Mouse (Mus musculus): ENCODE measurements at regions not wholly inside any gene's neighbourhood (a gene's known extent, or its start where the extent isn't known, plus 50 kb on each side); places are given as distances from the start of the nearest gene placed in this dataset.

DNA sequence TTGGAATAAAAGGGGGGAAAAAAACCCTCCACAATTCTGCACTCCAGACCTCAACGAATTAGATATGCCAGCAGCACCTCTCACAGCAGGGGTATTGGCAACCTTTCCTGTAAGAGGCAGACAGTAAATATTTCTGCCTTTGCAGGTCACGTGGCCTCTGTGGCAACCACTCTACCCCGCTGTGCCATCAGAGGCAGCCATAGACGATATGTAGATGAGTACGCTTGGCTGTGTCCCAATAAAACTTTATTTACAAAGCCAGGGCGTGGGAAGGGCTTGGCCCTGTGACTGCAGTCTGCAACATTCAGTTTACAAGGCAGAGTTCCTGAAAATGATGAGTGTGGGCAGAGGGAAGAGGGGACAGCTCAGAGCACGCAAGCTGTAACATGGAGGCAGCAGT lies 158.7 kb upstream of the Dio3 start:
- 70% methylated on average over 7 of the region's 7 CpGs for WGBS
- TF ChIP-seq CTCF (IDR thresholded peaks at IDR 0.05; ENCODE audit: control insufficient read depth, insufficient read depth, low read length) (no peak), POLR2A (IDR thresholded peaks at IDR 0.05; ENCODE audit: borderline replicate concordance, control insufficient read depth, low read depth, low read length) (no peak)

DNA sequence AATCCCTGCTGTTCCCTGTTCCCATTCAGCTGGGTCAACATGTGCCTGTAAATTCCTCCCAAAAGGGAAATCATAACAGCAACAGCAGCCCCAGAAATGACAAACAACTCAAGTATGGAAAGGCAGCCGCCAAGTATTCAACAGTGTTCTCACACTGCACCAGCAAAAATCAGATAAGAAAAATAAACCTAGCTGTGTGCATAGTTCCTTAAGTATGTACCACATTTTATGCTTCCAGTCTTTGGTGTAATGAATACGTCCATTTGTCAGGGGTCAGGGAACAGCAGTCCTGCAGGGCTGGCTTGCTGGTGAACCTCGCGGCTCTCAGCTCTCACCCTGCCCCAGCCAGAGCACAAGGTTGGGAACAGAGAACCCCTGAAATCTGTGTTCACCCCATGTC lies 155.9 kb upstream of the Dio3 start:
- 77% methylated on average over 4 of the region's 4 CpGs for WGBS
- no peak overlapping the region for H3K27ac ChIP-seq (ENCODE audit: control insufficient read depth, insufficient read depth, low read depth, low read length, poor library complexity)
- no peak overlapping the region for H3K4me3 ChIP-seq (replicated peaks; ENCODE audit: control insufficient read depth, low read depth, low read length)
- TF ChIP-seq CTCF (IDR thresholded peaks at IDR 0.05; ENCODE audit: control insufficient read depth, insufficient read depth, low read length) (no peak), POLR2A (IDR thresholded peaks at IDR 0.05; ENCODE audit: borderline replicate concordance, control insufficient read depth, low read depth, low read length) (no peak)
- H3K4me1 ChIP-seq (ENCODE audit: control insufficient read depth, insufficient read depth, low read length): no peaks in the 10 kb centered on the region

More for the DNA sequence above, 158.7 kb upstream of the Dio3 start:
- no peak overlapping the region for H3K27ac ChIP-seq (ENCODE audit: control insufficient read depth, insufficient read depth, low read depth, low read length, poor library complexity)
- no peaks in the 10 kb centered on the region for H3K4me1 ChIP-seq (ENCODE audit: control insufficient read depth, insufficient read depth, low read length)
- no peak overlapping the region for H3K4me3 ChIP-seq (replicated peaks; ENCODE audit: control insufficient read depth, low read depth, low read length)

DNA sequence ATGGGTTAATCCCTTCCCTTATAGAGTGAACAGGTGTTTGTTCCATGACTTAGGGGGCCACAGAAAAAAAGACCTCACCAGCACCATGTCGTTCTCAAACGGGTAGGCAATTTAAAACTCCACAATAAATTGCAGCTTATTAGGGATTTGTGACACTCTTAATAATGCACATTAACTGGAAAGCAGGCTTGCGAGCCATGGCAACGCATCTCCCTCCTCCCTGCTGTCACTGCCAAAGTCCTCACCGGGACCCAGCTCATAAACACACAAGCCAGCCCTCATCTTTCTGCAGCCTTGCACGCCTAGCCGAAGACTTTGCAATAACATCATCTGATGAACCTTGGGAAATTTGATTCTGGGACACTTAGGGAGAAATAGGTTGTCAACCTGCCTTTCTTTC lies 152.3 kb upstream of the Dio3 start:
- H3K27ac ChIP-seq (ENCODE audit: control insufficient read depth, insufficient read depth, low read depth, low read length, poor library complexity): no peak overlapping the region
- H3K4me3 ChIP-seq (replicated peaks; ENCODE audit: control insufficient read depth, low read depth, low read length): no peak overlapping the region
- no peak for TF ChIP-seq CTCF (IDR thresholded peaks at IDR 0.05; ENCODE audit: control insufficient read depth, insufficient read depth, low read length)
- TF ChIP-seq POLR2A (IDR thresholded peaks at IDR 0.05; ENCODE audit: borderline replicate concordance, control insufficient read depth, low read depth, low read length): no peak
- WGBS: 90% methylated on average over 7 of the region's 7 CpGs
- H3K4me1 ChIP-seq (ENCODE audit: control insufficient read depth, insufficient read depth, low read length): no peaks in the 10 kb centered on the region

DNA sequence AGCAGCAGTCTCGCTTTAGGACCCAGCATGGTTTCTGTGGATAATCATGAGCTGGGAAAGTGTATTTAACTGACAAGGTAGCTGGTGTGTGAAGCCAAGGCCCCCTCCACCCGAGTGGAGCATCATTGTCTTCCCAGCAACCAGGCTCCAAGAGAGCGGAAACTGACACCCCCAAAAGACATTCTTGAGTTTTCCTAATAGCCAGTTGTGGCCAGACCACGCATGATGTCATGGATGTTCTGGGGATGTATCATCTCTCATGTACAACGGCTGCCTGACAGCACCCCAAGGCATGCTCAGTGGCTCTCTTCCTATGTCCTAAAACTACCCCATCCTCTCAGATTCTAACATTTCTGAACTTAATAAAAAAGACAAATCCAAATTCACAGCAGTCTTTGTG lies 133.5 kb upstream of the Dio3 start:
- WGBS: 79% methylated on average over 5 of the region's 5 CpGs
- no peak for TF ChIP-seq POLR2A (IDR thresholded peaks at IDR 0.05; ENCODE audit: borderline replicate concordance, control insufficient read depth, low read depth, low read length)
- no peak for TF ChIP-seq CTCF (IDR thresholded peaks at IDR 0.05; ENCODE audit: control insufficient read depth, insufficient read depth, low read length)
- Histone ChIP-seq H3K4me3 (replicated peaks; ENCODE audit: control insufficient read depth, low read depth, low read length) (no peak overlapping the region), H3K27ac (ENCODE audit: control insufficient read depth, insufficient read depth, low read depth, low read length, poor library complexity) (no peak overlapping the region), H3K4me1 (ENCODE audit: control insufficient read depth, insufficient read depth, low read length) (no peaks in the 10 kb centered on the region)

DNA sequence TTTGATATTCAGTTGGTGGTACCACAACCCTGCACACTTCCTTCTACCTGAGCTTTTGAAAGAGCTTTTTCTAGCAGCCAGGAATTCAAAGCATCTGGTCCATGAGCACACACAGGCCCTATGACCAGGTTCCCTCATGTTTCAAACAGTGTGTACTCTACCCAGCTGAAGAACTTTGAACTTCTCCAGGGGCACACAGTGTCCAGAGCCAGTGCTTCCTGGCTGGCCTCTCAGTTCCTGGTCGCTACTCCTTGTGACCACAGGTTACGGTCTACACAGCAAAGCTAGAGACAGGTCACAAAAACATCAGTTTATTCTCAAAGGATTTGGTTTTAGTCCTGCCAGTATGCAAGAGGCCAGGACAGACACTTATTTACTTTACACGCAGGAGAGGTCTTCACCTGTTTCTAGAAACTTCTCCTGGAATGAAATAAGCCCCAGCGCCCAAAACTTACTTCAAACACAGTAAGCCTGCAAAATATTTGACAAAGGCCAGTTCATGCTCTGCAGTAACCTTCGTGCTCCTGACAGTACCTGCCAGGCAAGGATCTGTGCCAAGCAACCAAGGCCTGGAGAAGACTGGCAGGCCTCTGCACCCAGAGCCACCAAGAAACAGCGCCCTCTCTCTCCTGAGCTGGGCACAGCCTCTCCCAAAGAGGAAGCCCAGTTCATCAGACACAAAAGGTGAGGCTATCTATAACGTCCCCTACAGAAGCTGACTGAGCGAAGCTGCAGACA lies 124.5 kb upstream of the Dio3 start:
- H3K27ac ChIP-seq (ENCODE audit: control insufficient read depth, insufficient read depth, low read depth, low read length, poor library complexity): no peak overlapping the region
- H3K4me1 ChIP-seq (ENCODE audit: control insufficient read depth, insufficient read depth, low read length): no peaks in the 10 kb centered on the region
- no peak overlapping the region for H3K4me3 ChIP-seq (replicated peaks; ENCODE audit: control insufficient read depth, low read depth, low read length)
- no peak for TF ChIP-seq POLR2A (IDR thresholded peaks at IDR 0.05; ENCODE audit: borderline replicate concordance, control insufficient read depth, low read depth, low read length)
- TF ChIP-seq CTCF (IDR thresholded peaks at IDR 0.05; ENCODE audit: control insufficient read depth, insufficient read depth, low read length): no peak
- 78% methylated on average over 8 of the region's 8 CpGs for WGBS

DNA sequence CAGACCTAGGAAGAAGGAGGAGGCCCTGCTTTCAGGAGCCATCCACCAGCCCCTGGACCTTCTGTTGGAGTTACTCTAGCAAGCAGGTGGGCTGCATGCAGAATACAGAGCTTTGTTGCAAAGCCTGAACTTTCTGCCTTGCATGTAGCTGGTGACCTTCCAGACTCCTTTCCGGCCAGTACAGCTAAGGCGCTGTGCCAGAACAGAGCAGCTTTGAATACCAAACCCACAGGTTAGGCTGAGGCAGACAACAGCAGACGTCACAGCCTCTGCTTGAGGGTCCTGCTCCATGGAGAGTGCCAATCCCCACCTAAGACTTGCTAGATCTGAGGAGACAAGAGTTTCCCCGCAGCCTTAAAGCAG lies 123.9 kb upstream of the Dio3 start:
- Histone ChIP-seq H3K4me1 (ENCODE audit: control insufficient read depth, insufficient read depth, low read length) (no peaks in the 10 kb centered on the region), H3K27ac (ENCODE audit: control insufficient read depth, insufficient read depth, low read depth, low read length, poor library complexity) (no peak overlapping the region), H3K4me3 (replicated peaks; ENCODE audit: control insufficient read depth, low read depth, low read length) (no peak overlapping the region)
- TF ChIP-seq POLR2A (IDR thresholded peaks at IDR 0.05; ENCODE audit: borderline replicate concordance, control insufficient read depth, low read depth, low read length): no peak
- no peak for TF ChIP-seq CTCF (IDR thresholded peaks at IDR 0.05; ENCODE audit: control insufficient read depth, insufficient read depth, low read length)
- WGBS: 38% methylated on average over 4 of the region's 4 CpGs

DNA sequence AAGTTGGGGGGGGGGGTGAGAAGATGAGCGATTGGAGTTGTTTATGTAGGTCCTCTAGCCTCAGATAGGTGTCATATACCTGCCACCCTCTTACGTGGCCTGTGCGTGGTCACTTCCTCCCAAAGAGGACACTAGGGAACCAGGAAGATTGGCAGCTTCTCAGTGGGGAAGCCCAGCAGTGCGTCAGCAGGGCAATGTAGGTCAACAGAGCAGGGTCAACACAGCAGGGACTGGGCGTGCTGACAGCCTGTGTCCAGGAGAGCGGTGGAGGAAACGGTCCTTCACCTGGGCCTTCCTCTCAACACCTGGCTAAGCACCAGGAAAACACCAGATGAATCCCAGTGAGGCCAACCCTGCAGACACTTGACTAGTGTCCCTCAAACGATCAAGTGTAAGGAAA lies 122.4 kb upstream of the Dio3 start:
- no peaks in the 10 kb centered on the region for H3K4me1 ChIP-seq (ENCODE audit: control insufficient read depth, insufficient read depth, low read length)
- TF ChIP-seq POLR2A (IDR thresholded peaks at IDR 0.05; ENCODE audit: borderline replicate concordance, control insufficient read depth, low read depth, low read length) (no peak), CTCF (IDR thresholded peaks at IDR 0.05; ENCODE audit: control insufficient read depth, insufficient read depth, low read length) (no peak)
- WGBS: 67% methylated on average over 8 of the region's 8 CpGs
- H3K27ac ChIP-seq (ENCODE audit: control insufficient read depth, insufficient read depth, low read depth, low read length, poor library complexity): no peak overlapping the region
- H3K4me3 ChIP-seq (replicated peaks; ENCODE audit: control insufficient read depth, low read depth, low read length): no peak overlapping the region

DNA sequence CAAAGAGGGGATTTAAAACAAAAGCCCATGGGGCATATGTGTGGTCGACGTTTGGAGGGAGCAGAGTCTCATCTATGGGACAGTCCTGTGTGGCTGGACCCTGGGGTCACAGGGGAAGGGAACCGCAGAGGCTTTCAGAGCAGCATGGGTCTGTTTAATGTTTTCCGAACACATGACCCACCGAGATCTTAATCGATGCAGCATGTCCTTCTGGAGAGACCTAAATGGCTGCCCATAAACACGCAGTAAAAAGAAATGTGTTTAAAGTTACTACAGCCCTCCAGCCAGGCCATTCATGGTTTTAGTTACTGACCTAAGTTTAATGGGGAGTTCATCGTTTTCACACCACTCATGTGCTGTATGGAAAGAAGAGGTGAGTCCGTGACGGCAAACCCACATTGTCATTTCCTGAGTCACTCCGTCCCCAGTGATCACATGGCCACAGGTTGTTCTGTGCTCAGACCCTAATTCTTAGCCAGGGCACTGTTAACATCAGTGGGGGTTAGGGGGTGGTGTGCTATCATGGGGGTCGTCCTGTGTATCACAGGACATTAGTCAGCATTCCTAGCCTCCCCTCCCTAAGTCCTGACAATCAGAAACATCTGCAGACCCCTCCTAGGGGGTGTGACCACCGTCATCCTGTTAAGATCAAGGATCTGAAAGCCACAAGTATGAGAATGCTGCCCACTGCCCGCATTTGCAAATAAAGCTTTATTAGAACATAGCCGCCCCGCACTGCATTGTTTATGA lies 120.7 kb upstream of the Dio3 start:
- H3K4me1 ChIP-seq (ENCODE audit: control insufficient read depth, insufficient read depth, low read length): no peaks in the 10 kb centered on the region
- no peak overlapping the region for H3K27ac ChIP-seq (ENCODE audit: control insufficient read depth, insufficient read depth, low read depth, low read length, poor library complexity)
- WGBS: 64% methylated on average over 16 of the region's 16 CpGs
- TF ChIP-seq CTCF (IDR thresholded peaks at IDR 0.05; ENCODE audit: control insufficient read depth, insufficient read depth, low read length) (no peak), POLR2A (IDR thresholded peaks at IDR 0.05; ENCODE audit: borderline replicate concordance, control insufficient read depth, low read depth, low read length) (no peak)
- H3K4me3 ChIP-seq (replicated peaks; ENCODE audit: control insufficient read depth, low read depth, low read length): no peak overlapping the region

Measured in bone marrow, adult 2 months (tissue).